Mouse (Mus musculus): ENCODE results near the gene Spaca9. TPM values are rescaled to one million over a fixed set of nuclear protein-coding genes. Genes with fewer than 3 reads are reported as not detected.
A peak's percentile ranks its signal among the peaks of the same experiment; 100 is the strongest.

Spaca9 gene
- polyA plus RNA-seq, 1 experiment from 2014 or later = 2.2 TPM

DNA sequence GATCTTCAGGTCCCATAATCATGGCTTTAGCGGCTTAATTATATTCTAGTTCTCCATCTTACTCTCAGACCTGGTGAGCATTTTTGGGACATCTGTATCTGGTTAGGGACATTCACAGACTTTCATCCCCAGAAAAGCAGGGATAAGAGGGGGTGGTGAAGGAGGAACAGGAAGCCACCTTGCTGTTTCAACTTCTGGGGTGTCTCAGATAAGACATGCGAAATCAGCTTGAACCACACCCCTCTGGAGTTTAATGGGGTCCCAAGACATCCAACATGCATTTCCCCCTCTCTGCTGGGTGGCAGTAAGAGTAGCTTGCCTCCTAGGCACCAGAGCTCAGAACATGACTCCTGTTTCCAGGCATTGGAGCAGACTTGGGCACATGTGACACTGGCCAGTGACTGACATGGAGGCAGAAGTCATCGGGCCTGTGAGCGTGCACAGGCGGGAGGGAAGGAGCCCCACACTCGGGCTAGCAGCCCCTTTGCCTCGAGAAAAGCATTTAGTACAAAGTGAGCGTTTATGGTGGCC is 6.6 kb upstream of the Spaca9 start:
- no peaks in the 10 kb centered on the region for H3K27me3 ChIP-seq (replicated peaks)
- no peaks in the 10 kb centered on the region for H3K36me3 ChIP-seq
- WGBS = 65% methylated on average over 8 of the region's 8 CpGs
- H3K27ac ChIP-seq = no peak overlapping the region
- no peaks in the 10 kb centered on the region for H3K9me3 ChIP-seq
- no peak overlapping the region for H3K9ac ChIP-seq
- H3K4me2 ChIP-seq = no peak overlapping the region
- H3K4me1 ChIP-seq = no peaks in the 10 kb centered on the region
- ATAC-seq (ENCODE audit: insufficient read depth, low FRiP score, low read depth) = no peak
- H3K4me3 ChIP-seq (replicated peaks) = no peak overlapping the region

- H3K9ac ChIP-seq = no peak overlapping the region
- no peak overlapping the region for H3K4me3 ChIP-seq (replicated peaks)
- H3K27ac ChIP-seq = no peak overlapping the region
- no peak overlapping the region for H3K4me2 ChIP-seq
- ATAC-seq (ENCODE audit: insufficient read depth, low FRiP score, low read depth) = no peak
- no peaks in the 10 kb centered on the region for H3K9me3 ChIP-seq
- H3K36me3 ChIP-seq = no peaks in the 10 kb centered on the region
- peaks cover 8% of the 10 kb centered on the region; the same call in 1 of the 2 replicates for H3K4me1 ChIP-seq
- no peaks in the 10 kb centered on the region for H3K27me3 ChIP-seq (replicated peaks)
- 65% methylated on average over 8 of the region's 8 CpGs for WGBS
Measured at GRCm38 (mm10) chr2:28701646-28702262, 2.2 kb upstream of the Spaca9 start.

DNA sequence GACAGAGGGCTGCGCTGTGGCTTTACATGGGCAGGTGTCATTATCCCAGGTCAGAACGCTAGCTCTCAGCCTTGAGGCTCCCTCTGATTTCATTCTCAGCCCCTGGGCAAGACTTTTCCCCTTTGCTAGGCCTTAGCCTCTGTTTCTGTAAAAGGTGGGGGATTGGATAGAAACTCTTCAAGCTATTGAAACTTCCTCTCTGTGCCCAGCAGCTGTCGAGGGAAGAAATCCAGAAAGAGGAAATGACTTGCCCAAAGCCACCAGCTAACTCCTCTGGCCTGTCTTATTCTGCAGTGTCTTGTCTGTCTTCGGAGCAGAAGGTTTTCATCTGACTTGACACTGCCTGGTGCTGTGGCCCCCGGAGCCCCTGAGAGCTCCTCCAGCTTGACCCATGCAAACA is 961 bp downstream of the Spaca9 start:
- Histone ChIP-seq H3K4me2 (no peak overlapping the region), H3K27ac (no peak overlapping the region), H3K9me3 (no peaks in the 10 kb centered on the region), H3K4me1 (peaks cover 8% of the 10 kb centered on the region; the same call in 1 of the 2 replicates), H3K27me3 (replicated peaks) (no peaks in the 10 kb centered on the region), H3K36me3 (no peaks in the 10 kb centered on the region), H3K4me3 (replicated peaks) (no peak overlapping the region), H3K9ac (no peak overlapping the region)
- no peak for ATAC-seq (ENCODE audit: insufficient read depth, low FRiP score, low read depth)
- 72% methylated on average over 5 of the region's 5 CpGs for WGBS

- no peak for ATAC-seq (ENCODE audit: insufficient read depth, low FRiP score, low read depth)
- no peaks in the 10 kb centered on the region for H3K36me3 ChIP-seq
- H3K4me1 ChIP-seq = no peaks in the 10 kb centered on the region
- H3K9ac ChIP-seq = no peak overlapping the region
- H3K4me3 ChIP-seq (replicated peaks) = no peak overlapping the region
- H3K27ac ChIP-seq = no peak overlapping the region
- H3K27me3 ChIP-seq (replicated peaks) = no peaks in the 10 kb centered on the region
- no peaks in the 10 kb centered on the region for H3K9me3 ChIP-seq
- no peak overlapping the region for H3K4me2 ChIP-seq
- 77% methylated on average over 9 of the region's 9 CpGs for WGBS
Measured at GRCm38 (mm10) chr2:28692692-28693091, 6.8 kb downstream of the Spaca9 start.

DNA sequence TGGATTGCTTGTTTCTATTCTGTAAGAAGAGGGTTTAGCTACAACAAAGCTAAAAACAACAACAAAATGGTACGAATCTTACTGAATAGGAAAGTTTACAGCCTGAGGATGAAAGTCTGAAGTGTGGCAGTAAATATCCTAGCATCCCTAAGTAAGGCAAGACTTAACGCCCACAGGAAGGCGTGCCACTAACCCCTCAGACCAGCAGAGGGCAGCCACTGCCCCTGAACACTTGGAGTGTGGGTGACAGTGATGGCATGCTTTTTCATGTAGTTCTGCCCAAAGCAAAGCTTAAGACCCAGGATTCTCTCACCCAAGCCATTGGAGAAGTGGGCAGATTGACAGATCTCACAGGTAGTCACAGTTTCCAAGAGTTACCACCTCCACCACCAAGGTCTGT is 11.1 kb downstream of the Spaca9 start:
- Histone ChIP-seq H3K9me3 (no peaks in the 10 kb centered on the region), H3K36me3 (peaks cover 24% of the 10 kb centered on the region), H3K27ac (no peak overlapping the region), H3K4me3 (replicated peaks) (no peak overlapping the region), H3K27me3 (replicated peaks) (no peaks in the 10 kb centered on the region), H3K4me2 (no peak overlapping the region), H3K4me1 (no peaks in the 10 kb centered on the region), H3K9ac (no peak overlapping the region)
- no peak for ATAC-seq (ENCODE audit: insufficient read depth, low FRiP score, low read depth)
- WGBS = 47% methylated on average over 3 of the region's 3 CpGs

DNA sequence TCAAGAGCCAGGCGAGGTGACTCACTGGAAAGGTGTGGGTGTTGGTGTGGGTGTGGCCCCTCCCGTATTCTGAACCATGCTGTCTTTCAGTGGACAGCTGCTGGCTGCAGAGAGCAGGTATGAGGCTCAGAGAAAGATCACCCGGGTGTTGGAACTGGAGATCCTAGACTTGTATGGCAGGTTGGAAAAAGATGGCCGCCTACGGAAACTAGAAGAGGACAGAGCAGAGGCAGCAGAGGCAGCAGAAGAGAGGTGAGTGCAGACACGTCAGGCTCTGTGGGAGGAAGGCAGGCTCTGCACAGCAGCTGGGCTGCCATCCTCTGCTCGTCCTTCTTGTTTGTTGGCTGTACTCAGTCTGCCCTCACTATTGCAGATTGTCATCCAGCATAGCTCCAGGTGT is 13.6 kb downstream of the Spaca9 start:
- H3K27ac ChIP-seq = no peak overlapping the region
- H3K9ac ChIP-seq = no peak overlapping the region
- H3K9me3 ChIP-seq = no peaks in the 10 kb centered on the region
- no peaks in the 10 kb centered on the region for H3K4me1 ChIP-seq
- H3K4me2 ChIP-seq = no peak overlapping the region
- no peak overlapping the region for H3K4me3 ChIP-seq (replicated peaks)
- H3K27me3 ChIP-seq (replicated peaks) = no peaks in the 10 kb centered on the region
- no peak for ATAC-seq (ENCODE audit: insufficient read depth, low FRiP score, low read depth)
- H3K36me3 ChIP-seq = peaks cover 40% of the 10 kb centered on the region
- 84% methylated on average over 7 of the region's 7 CpGs for WGBS

- Histone ChIP-seq H3K4me3 (replicated peaks) (no peak overlapping the region), H3K9me3 (no peaks in the 10 kb centered on the region), H3K27ac (no peak overlapping the region), H3K9ac (no peak overlapping the region), H3K4me1 (no peaks in the 10 kb centered on the region), H3K4me2 (no peak overlapping the region), H3K27me3 (replicated peaks) (no peaks in the 10 kb centered on the region), H3K36me3 (peaks cover 39% of the 10 kb centered on the region)
- no peak for ATAC-seq (ENCODE audit: insufficient read depth, low FRiP score, low read depth)
- 82% methylated on average over 4 of the region's 4 CpGs for WGBS
Measured at GRCm38 (mm10) chr2:28681718-28682117, 17.8 kb downstream of the Spaca9 start.

- Histone ChIP-seq H3K4me1 (no peaks in the 10 kb centered on the region), H3K27me3 (replicated peaks) (no peaks in the 10 kb centered on the region), H3K36me3 (peaks cover 38% of the 10 kb centered on the region), H3K9ac (no peak overlapping the region), H3K4me2 (no peak overlapping the region), H3K9me3 (no peaks in the 10 kb centered on the region), H3K27ac (no peak overlapping the region), H3K4me3 (replicated peaks) (no peak overlapping the region)
- no peak for ATAC-seq (ENCODE audit: insufficient read depth, low FRiP score, low read depth)
- 40% methylated on average over 4 of the region's 4 CpGs for WGBS
Measured at GRCm38 (mm10) chr2:28680710-28681109, 18.8 kb downstream of the Spaca9 start.

GRCm38 (mm10) chr2:28676005-28676404 is 23.5 kb downstream of the Spaca9 start:
- Histone ChIP-seq H3K4me2 (no peak overlapping the region), H3K36me3 (peaks cover 36% of the 10 kb centered on the region), H3K27ac (0 out of 2 replicates have a peak overlapping the region, but pooled peaks have one; percentile 21), H3K27me3 (replicated peaks) (no peaks in the 10 kb centered on the region), H3K4me1 (no peaks in the 10 kb centered on the region), H3K4me3 (replicated peaks) (no peak overlapping the region), H3K9me3 (no peaks in the 10 kb centered on the region), H3K9ac (no peak overlapping the region)
- WGBS = 77% methylated on average over 8 of the region's 8 CpGs
- ATAC-seq (ENCODE audit: insufficient read depth, low FRiP score, low read depth) = no peak

- ATAC-seq (ENCODE audit: insufficient read depth, low FRiP score, low read depth) = no peak
- H3K36me3 ChIP-seq = peaks cover 61% of the 10 kb centered on the region
Measured at GRCm38 (mm10) chr2:28671438-28671837, 28.1 kb downstream of the Spaca9 start.

GRCm38 (mm10) chr2:28665818-28666217 is 33.7 kb downstream of the Spaca9 start:
- 60% methylated on average over 3 of the region's 3 CpGs for WGBS
- Histone ChIP-seq H3K9ac (no peak overlapping the region), H3K4me2 (no peak overlapping the region), H3K9me3 (no peaks in the 10 kb centered on the region), H3K4me1 (no peaks in the 10 kb centered on the region), H3K27me3 (replicated peaks) (no peaks in the 10 kb centered on the region), H3K36me3 (peaks cover 51% of the 10 kb centered on the region), H3K4me3 (replicated peaks) (no peak overlapping the region), H3K27ac (no peak overlapping the region)
- ATAC-seq (ENCODE audit: insufficient read depth, low FRiP score, low read depth) = no peak

More at GRCm38 (mm10) chr2:28671438-28671837, 28.1 kb downstream of the Spaca9 start:
- no peaks in the 10 kb centered on the region for H3K4me1 ChIP-seq
- no peak overlapping the region for H3K4me3 ChIP-seq (replicated peaks)
- H3K27ac ChIP-seq = no peak overlapping the region
- H3K4me2 ChIP-seq = no peak overlapping the region
- 81% methylated on average over 2 of the region's 2 CpGs for WGBS
- no peaks in the 10 kb centered on the region for H3K27me3 ChIP-seq (replicated peaks)
- no peak overlapping the region for H3K9ac ChIP-seq
- H3K9me3 ChIP-seq = no peaks in the 10 kb centered on the region

GRCm38 (mm10) chr2:28662891-28663290 is 36.6 kb downstream of the Spaca9 start:
- Histone ChIP-seq H3K4me1 (no peaks in the 10 kb centered on the region), H3K4me2 (no peak overlapping the region), H3K4me3 (replicated peaks) (no peak overlapping the region), H3K36me3 (peaks cover 36% of the 10 kb centered on the region), H3K27me3 (replicated peaks) (no peaks in the 10 kb centered on the region), H3K27ac (no peak overlapping the region), H3K9me3 (no peaks in the 10 kb centered on the region), H3K9ac (no peak overlapping the region)
- no peak for ATAC-seq (ENCODE audit: insufficient read depth, low FRiP score, low read depth)
- 89% methylated on average over 3 of the region's 3 CpGs for WGBS

DNA sequence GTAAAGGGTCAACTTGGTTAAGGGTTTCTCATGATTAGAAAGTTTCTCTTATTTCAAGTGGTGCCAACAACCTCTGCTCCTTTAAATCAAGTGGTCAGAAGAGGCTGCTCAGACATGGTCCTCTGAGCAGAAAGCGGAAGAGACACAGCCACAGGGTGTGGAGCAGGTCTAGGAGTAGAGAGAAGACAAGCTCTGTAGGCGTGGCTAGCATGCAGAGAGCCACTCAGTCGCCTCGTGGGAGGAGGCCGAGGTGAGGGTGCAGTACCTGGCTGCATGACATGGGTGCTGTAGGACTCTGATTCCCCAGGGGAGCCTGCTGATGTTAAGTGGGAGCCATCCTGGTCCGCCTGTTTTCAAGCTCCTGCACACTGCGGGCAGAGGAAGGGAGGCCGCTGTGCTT is 43.3 kb downstream of the Spaca9 start:
- no peak for ATAC-seq (ENCODE audit: insufficient read depth, low FRiP score, low read depth)
- no peak overlapping the region for H3K4me2 ChIP-seq
- H3K27me3 ChIP-seq (replicated peaks) = no peaks in the 10 kb centered on the region
- peaks cover 16% of the 10 kb centered on the region for H3K36me3 ChIP-seq
- no peak overlapping the region for H3K27ac ChIP-seq
- H3K9me3 ChIP-seq = no peaks in the 10 kb centered on the region
- no peaks in the 10 kb centered on the region for H3K4me1 ChIP-seq
- no peak overlapping the region for H3K9ac ChIP-seq
- WGBS = 79% methylated on average over 8 of the region's 8 CpGs
- H3K4me3 ChIP-seq (replicated peaks) = no peak overlapping the region
